In genomic region chr5:111395771-111396170, GRCm38 (mm10) we compare ENCODE assay signal across 22 mouse cellular contexts. TPM values are rescaled to one million over a fixed set of nuclear protein-coding genes. Genes with fewer than 3 reads are reported as not detected.
DNase-seq lines count a peak whose midpoint lies in the region; ATAC-seq and TF ChIP-seq lines count a peak whose summit lies in the region.
"Had no signal": no experiment of that assay in that cellular context is flagged by ENCODE, and none has a peak within 500 bp of the region (broad histone marks: within the 10 kb centered on the region; RNA-seq: fewer than 3 reads in every experiment).

No protein-coding gene starts in this region.

- no peak for TF ChIP-seq EP300 in heart, adult 2 months (IDR thresholded peaks at IDR 0.05; ENCODE audit: insufficient read depth, low read depth, low read length)

- TF ChIP-seq POLR2A in heart, adult 2 months (IDR thresholded peaks at IDR 0.05; ENCODE audit: insufficient read depth, low read depth, low read length) = no peak

- no peak overlapping the region for H3K27ac ChIP-seq in heart, embryonic 10.5 days
- H3K27ac ChIP-seq in heart, adult 2 months = no peak overlapping the region
- peak overlapping the region; percentile 76 for H3K27ac ChIP-seq in embryonic facial prominence, embryonic 10.5 days (replicated peaks)
- H3K27ac ChIP-seq in limb, embryonic 11.5 days (replicated peaks; ENCODE audit: low read depth, low read length) = peak overlapping the region; percentile 45; the same call in 1 of the 2 replicates
- H3K27ac ChIP-seq: liver, embryonic 15.5 days had no signal

- H3K4me3 ChIP-seq in heart, embryonic 10.5 days = peak overlapping the region; percentile 10; the same call in 1 of the 2 replicates
- H3K4me3 ChIP-seq in heart, adult 2 months = no peak overlapping the region
- H3K4me3 ChIP-seq in E14TG2a.4 (replicated peaks; ENCODE audit: low read length) = peak overlapping the region; percentile 29; the same call in 1 of the 2 replicates
- H3K4me3 ChIP-seq in embryonic facial prominence, embryonic 10.5 days = peak overlapping the region; percentile 16; the same call in 1 of the 2 replicates
- no peak overlapping the region for H3K4me3 ChIP-seq in limb, embryonic 11.5 days (ENCODE audit: low read depth, low read length)
- H3K4me3 ChIP-seq: erythroblast, embryonic 14.5 days; liver, embryonic 15.5 days; midbrain, embryonic 13.5 days; stomach, embryonic 15.5 days had no signal

- peak; percentile 19; the same call in 1 of the 2 replicates for ATAC-seq in limb, embryonic 11.5 days (ENCODE audit: insufficient number of reproducible peaks, low FRiP score, low TSS enrichment, low read depth)
- ATAC-seq in frontal cortex, adult (ENCODE audit: low TSS enrichment) = no peak
- ATAC-seq: inflammation-experienced regulatory T-cells, adult 6 months; midbrain, embryonic 13.5 days had no signal

- no peak for DNase-seq in heart, embryonic 10.5 days (ENCODE audit: low spot score)
- DNase-seq in heart, adult 2 months = no peak
- DNase-seq in embryonic facial prominence, embryonic 10.5 days (ENCODE audit: low spot score) = peak; percentile 65
- no peak for DNase-seq in limb, embryonic 11.5 days (ENCODE audit: low spot score)
- DNase-seq in thymus, postnatal 36 days = no peak
- DNase-seq: cerebellum, adult 2 months; heart, adult 11 months; kidney, adult 2 months; kidney, postnatal 36 days; left cerebral cortex, postnatal 4 days; lung, postnatal 10 days; right cerebral cortex, postnatal 25 days; thymus, adult 2 months had no signal

- H3K27me3 ChIP-seq in heart, embryonic 10.5 days (ENCODE audit: insufficient read depth, poor library complexity, severe bottlenecking) = peaks cover 21% of the 10 kb centered on the region
- H3K27me3 ChIP-seq in heart, adult 2 months (ENCODE audit: control insufficient read depth, insufficient read depth, low read length) = no peaks in the 10 kb centered on the region
- H3K27me3 ChIP-seq in E14TG2a.4 (ENCODE audit: insufficient read depth, low read length) = peaks cover 33% of the 10 kb centered on the region
- H3K27me3 ChIP-seq in embryonic facial prominence, embryonic 10.5 days (replicated peaks; ENCODE audit: low read depth, poor library complexity, severe bottlenecking) = peaks cover 26% of the 10 kb centered on the region
- H3K27me3 ChIP-seq in limb, embryonic 11.5 days (ENCODE audit: control insufficient read depth, insufficient read depth, low read length) = 0 out of 2 replicates have a peak, but pooled peaks cover 2% of the 10 kb centered on the region
- H3K27me3 ChIP-seq: stomach, embryonic 15.5 days had no signal

- H3K4me1 ChIP-seq in heart, embryonic 10.5 days = peaks cover 69% of the 10 kb centered on the region
- peaks cover 4% of the 10 kb centered on the region for H3K4me1 ChIP-seq in heart, adult 2 months (ENCODE audit: control insufficient read depth, insufficient read depth, low read length)
- peaks cover 35% of the 10 kb centered on the region for H3K4me1 ChIP-seq in E14TG2a.4 (replicated peaks; ENCODE audit: low read depth, low read length)
- peaks cover 84% of the 10 kb centered on the region for H3K4me1 ChIP-seq in embryonic facial prominence, embryonic 10.5 days
- peaks cover 38% of the 10 kb centered on the region for H3K4me1 ChIP-seq in limb, embryonic 11.5 days (ENCODE audit: control insufficient read depth, insufficient read depth, low read length)
- H3K4me1 ChIP-seq: liver, embryonic 15.5 days had no signal

- TF ChIP-seq CTCF in heart, adult 2 months (IDR thresholded peaks at IDR 0.05) = no peak
- TF ChIP-seq CTCF in E14TG2a.4 (conservative IDR thresholded peaks at IDR 0.05; ENCODE audit: low read length) = no peak

- no peaks in the 10 kb centered on the region for H3K9me3 ChIP-seq in heart, embryonic 10.5 days
- H3K9me3 ChIP-seq in E14TG2a.4 (ENCODE audit: low read length) = no peaks in the 10 kb centered on the region
- H3K9me3 ChIP-seq in embryonic facial prominence, embryonic 10.5 days = no peaks in the 10 kb centered on the region
- H3K9me3 ChIP-seq in limb, embryonic 11.5 days (ENCODE audit: control insufficient read depth, low read length) = no peaks in the 10 kb centered on the region
- H3K9me3 ChIP-seq: liver, embryonic 15.5 days; midbrain, embryonic 13.5 days; stomach, embryonic 15.5 days had no signal

- no peaks in the 10 kb centered on the region for H3K79me2 ChIP-seq in heart, adult 2 months (replicated peaks; ENCODE audit: control insufficient read depth, insufficient read depth, low read length)

- 46% methylated on average over 10 of the region's 10 CpGs for WGBS in heart, embryonic 10.5 days
- 75% methylated on average over 10 of the region's 10 CpGs for WGBS in heart, adult 2 months
- WGBS in embryonic facial prominence, embryonic 10.5 days = 33% methylated on average over 10 of the region's 10 CpGs
- WGBS in limb, embryonic 11.5 days = 46% methylated on average over 10 of the region's 10 CpGs

- intact Hi-C loops in heart, adult 2 months (cut with DNase I) = no loop called here

- H3K36me3 ChIP-seq in heart, embryonic 10.5 days = no peaks in the 10 kb centered on the region
- H3K36me3 ChIP-seq in heart, adult 2 months (ENCODE audit: control insufficient read depth, insufficient read depth, low read length) = no peaks in the 10 kb centered on the region
- no peaks in the 10 kb centered on the region for H3K36me3 ChIP-seq in E14TG2a.4 (ENCODE audit: insufficient read depth, low read length)
- no peaks in the 10 kb centered on the region for H3K36me3 ChIP-seq in embryonic facial prominence, embryonic 10.5 days (replicated peaks)
- no peaks in the 10 kb centered on the region; the same call in 1 of the 2 replicates for H3K36me3 ChIP-seq in limb, embryonic 11.5 days (ENCODE audit: control insufficient read depth, insufficient read depth, low read length)
- H3K36me3 ChIP-seq: liver, embryonic 15.5 days; midbrain, embryonic 13.5 days; stomach, embryonic 15.5 days had no signal

- H3K9ac ChIP-seq in heart, adult 2 months (ENCODE audit: low read depth, low read length) = no peak overlapping the region
- H3K9ac ChIP-seq in limb, embryonic 11.5 days (ENCODE audit: low read length) = no peak overlapping the region
- H3K9ac ChIP-seq: liver, embryonic 15.5 days; stomach, embryonic 15.5 days had no signal

- H3K4me2 ChIP-seq in limb, embryonic 11.5 days (ENCODE audit: low read depth, severe bottlenecking) = no peak overlapping the region
- H3K4me2 ChIP-seq: liver, embryonic 15.5 days; stomach, embryonic 15.5 days had no signal

RNA-seq across cellular contexts. Expression of gene Mn1, which starts 21.4 kb away (rescaled TPM):
- 6.4 and 7.7 TPM in 2 replicates for polyA plus RNA-seq in heart, embryonic 10.5 days (2016; fragmentation: Nextera tagmentation; extraction: Ambion mirVana)
- 10 to 100 TPM; 18.7 to 23.9 TPM for total RNA-seq in heart, adult 2 months (2021)
- polyA plus RNA-seq in heart, adult 2 months (2012; rRNA removed) = 4.8 and 5.5 TPM in 2 replicates
- polyA plus RNA-seq in embryonic facial prominence, embryonic 10.5 days (2016; fragmentation: Nextera tagmentation; extraction: Ambion mirVana) = 44.3 and 49.5 TPM in 2 replicates
- 11.0 and 12.4 TPM in 2 replicates for polyA plus RNA-seq in limb, embryonic 11.5 days (2014; fragmentation: Nextera tagmentation; extraction: Ambion mirVana)
- total RNA-seq: neutrophil, adult 5-6 weeks had no signal
- polyA plus RNA-seq: C2C12; inflammation-experienced regulatory T-cells, adult 6 months had no signal

Comparison
In these comparisons a context has a peak if more than half of its experiments do, and no peak if none do; other contexts are left out.
1. H3K4me3 ChIP-seq: peak in heart, embryonic 10.5 days (single experiment), E14TG2a.4 (single experiment) and embryonic facial prominence, embryonic 10.5 days (single experiment); none in heart, adult 2 months (single experiment) and limb, embryonic 11.5 days (single experiment).
2. H3K27ac ChIP-seq: peak in embryonic facial prominence, embryonic 10.5 days (single experiment) and limb, embryonic 11.5 days (single experiment); none in heart, embryonic 10.5 days (single experiment) and heart, adult 2 months (single experiment).